Mouse (Mus musculus) kidney, adult 11 months (tissue): ENCODE data around the gene Actl10.

Experiments
- DNase-seq: peaks from one replicate; pipeline ENCODE4 v3.0.0; 2022

The Actl10 gene

DNA sequence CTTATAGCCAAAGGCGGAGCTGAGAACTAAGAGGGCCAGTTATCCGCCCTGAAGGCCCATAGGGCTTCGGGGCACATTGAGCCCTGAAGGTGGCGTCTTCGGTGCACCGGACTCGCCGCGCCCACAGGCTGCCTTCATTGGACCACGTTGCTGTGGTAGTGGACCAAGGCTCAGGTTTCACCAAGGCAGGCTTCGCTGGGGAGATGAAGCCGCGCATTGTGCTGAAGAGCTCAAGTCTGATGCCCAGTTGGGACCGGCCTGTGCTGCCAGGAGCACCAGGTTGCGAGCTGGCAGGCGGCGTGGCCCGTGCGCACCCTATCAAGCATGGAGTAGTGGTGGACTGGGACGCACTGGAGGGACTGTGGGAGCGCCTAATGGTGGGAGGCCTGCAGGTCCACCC is 351 bp downstream of the Actl10 start:
- no peak for DNase-seq

DNA sequence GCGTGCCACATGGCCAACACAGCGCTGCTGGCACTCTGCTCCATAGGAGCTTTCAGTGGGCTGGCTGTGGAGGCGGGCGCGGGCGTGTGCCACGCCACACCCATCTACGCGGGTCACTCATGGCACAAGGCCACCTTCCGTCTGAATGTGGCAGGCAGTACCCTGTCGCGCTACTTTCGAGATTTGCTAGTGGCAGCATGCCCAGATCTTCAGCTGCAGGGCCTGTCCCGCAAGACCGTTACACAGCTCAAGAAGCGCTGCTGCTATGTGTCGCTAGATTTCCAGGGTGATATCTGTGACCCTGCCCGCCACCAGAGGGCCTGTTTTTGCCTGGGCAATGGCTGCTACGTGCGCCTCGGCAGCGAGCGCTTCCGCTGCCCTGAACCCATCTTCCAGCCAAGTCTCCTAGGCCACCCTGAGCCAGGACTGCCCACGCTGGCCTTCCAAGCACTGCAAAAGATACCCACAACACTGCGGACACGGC is 890 bp downstream of the Actl10 start:
- DNase-seq: peak; percentile 45

DNA sequence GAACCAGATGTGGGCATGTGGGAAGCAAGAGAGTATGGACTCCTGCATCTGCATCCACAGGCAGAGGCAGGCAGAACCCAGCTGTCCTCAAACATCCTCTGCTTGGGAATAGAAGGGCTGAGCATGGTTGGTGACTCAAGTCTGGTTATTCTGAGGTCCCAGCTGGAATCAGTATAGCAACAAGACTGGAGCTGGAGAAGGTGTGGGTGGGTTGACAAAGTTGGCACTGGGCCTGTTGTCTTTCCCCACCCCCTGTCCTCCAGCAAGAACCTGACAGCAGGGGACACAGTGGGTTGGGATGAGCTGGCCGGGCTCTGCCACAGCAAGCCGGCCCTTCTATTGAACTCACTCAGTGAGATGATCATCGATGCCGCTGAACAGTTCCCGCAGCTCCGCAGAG is 3.7 kb downstream of the Actl10 start:
- no peak for DNase-seq

DNA sequence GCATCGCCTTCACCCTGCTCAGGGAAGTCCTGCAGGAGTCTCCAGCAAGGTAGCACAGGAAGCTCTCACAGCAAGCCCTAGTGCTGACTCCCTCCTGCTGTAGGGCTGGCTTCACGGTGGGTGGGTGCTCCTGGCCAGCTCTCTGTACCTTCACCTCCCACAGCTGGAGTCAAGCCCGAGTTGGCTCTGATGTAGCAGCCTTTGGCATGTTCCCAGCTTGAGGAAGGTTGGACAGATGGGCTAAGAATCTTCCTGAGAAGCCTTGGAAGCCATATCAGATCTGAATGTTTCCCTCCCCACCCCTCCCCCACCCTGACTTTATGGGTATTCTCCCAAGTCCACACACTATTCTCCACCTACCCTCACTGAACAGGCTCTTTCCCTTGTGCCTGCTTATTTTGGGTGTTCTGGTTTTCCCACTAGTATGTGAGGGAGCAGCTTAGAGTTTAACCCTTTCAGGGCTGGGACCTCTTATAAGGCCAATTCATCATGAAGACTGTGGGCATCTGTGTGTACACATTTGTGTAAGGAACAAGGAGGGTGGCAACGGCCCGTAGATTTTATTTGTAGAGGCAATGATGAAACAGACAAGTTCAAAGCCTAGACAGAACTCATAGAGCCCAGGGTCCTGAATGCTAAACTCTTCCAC is 5.7 kb downstream of the Actl10 start:
- DNase-seq: no peak

- no peak for DNase-seq
Measured at GRCm38 (mm10) chr2:154558264-154559039, 6.9 kb downstream of the Actl10 start, which contains the start of gene Necab3. Gene Necab3 (minus strand): TSS chr2:154558890.

DNA sequence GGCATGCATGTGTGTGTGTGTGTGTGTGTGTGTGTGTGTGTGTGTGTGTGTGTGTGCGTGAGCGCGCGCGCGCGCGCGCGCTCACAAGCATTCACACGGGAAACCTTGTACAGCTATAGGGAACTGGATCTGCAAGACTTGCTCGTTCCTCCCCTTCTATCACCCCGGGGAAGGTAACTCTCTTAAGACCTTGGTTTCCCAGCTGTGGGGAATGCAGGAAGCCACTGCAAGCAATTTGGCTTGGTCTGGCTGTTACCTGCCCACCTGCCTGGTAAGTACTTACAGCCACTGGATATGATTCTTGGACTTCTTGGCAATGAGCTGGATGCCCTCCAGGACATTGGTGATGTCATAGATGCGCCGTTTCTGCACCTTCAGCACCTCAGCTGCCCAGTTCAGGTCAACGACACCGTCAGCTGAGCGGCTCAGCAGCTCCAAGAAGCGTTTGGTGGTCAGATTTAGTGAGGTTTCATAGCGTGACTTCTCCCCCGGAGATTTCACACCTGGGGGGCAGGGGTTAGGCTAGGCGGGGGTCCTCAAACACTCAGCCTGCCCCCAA is 12.1 kb downstream of the Actl10 start:
- peak; percentile 80 for DNase-seq

- DNase-seq: no peak
Measured at GRCm38 (mm10) chr2:154565562-154565961, 14.0 kb downstream of the Actl10 start.

DNA sequence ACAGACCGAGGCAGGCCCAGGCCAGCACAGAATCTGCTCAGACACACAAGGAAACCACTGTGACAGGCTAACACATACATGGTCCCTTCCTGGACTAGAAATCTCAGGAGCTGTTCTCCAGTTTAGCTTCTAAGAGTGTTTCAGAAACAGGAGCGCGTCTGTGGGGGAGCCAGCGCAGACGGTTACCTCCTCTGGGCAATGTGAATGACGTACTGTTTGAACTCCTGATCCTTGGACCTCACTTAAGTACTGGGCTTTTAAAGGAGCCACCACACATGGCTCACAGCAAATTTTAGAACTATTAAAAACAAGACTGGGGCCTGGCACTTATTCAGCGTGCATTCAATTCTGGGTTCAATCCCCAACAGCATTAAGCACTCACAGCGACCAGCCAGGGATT is 15.1 kb downstream of the Actl10 start:
- peak; percentile 46 for DNase-seq

- DNase-seq: no peak
Measured at GRCm38 (mm10) chr2:154567766-154568165, 16.2 kb downstream of the Actl10 start.

- no peak for DNase-seq
Measured at GRCm38 (mm10) chr2:154568329-154569070, 16.9 kb downstream of the Actl10 start.

DNA sequence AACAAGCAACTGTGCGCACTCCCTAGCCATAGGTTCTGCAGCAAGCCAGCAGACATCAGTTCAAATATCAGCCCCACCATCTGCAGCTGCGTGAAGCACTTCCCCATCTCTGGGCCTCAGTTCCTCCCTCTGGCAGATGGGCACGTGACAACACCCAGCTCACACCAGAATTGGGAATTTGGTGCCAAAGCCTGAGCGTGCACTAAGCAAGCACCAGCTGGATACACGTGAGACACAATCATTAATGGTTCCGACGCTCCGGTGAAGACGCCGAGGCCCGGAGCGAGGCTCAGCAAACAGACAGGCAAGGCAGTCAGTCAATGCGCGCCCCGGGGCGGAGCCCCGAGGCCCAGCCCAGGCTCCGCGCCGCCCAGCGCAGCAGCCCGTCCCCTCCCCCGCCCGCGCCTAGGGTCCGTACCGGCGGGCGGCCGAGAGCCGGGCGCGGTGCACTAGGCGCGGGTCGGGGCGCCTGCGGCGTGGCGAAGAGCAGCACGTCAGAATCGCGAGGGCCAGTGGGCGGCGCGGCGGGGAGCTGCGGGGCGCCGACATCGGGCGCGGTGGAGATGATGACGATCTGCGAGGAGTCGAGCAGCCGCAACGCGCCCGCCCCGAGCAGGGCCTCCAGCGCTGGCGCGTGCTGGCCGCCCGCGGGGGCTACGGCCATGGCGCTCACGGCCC is 17.6 kb downstream of the Actl10 start:
- no peak for DNase-seq

GRCm38 (mm10) chr2:154569836-154570286 is 18.3 kb downstream of the Actl10 start, which contains the start of gene E2f1:
Gene E2f1 (minus strand): TSS chr2:154569892.
- peak; percentile 90 for DNase-seq

GRCm38 (mm10) chr2:154570666-154571065 is 19.1 kb downstream of the Actl10 start:
- no peak for DNase-seq

- no peak for DNase-seq
Measured at GRCm38 (mm10) chr2:154571266-154571665, 19.7 kb downstream of the Actl10 start.

DNA sequence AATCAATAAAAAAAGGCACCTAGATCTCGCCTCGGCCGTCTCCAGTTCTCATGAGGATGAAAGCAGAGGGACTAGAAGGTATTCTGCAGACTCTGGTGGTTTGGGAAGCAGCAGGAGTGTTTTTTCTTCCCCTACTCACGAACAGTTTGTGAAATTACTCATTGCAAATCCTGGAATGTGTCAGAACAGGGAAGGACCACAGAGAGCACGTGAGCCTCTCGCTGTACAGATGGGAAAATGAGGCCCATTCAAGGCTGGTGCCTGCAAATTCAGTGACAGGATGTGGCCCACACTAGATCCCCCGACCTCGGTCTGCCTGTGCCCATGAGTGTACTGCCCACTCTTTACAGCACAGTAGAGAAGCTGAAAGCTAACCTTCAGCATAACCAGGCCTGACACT is 20.4 kb downstream of the Actl10 start:
- no peak for DNase-seq

DNA sequence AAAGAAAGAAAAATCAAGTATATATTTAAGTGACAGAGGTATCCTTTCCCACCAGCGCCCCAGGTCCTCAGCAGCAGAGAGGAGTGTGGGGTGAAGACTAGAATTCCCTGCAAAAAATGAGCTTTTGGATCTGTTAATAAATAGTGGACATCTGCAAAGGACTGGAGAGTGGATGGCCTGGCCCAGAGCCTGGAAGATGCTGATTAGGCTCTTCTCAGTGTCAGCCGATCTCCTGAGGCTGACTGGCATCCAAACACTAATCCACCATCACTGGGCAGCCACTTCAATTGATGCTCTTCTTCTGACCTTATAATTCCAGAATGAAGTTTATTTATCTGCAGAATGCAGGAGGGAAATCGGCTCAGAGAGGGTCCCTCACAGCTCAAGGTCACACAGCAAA is 21.4 kb downstream of the Actl10 start:
- DNase-seq: no peak

- no peak for DNase-seq
Measured at GRCm38 (mm10) chr2:154574271-154574670, 22.7 kb downstream of the Actl10 start.

DNA sequence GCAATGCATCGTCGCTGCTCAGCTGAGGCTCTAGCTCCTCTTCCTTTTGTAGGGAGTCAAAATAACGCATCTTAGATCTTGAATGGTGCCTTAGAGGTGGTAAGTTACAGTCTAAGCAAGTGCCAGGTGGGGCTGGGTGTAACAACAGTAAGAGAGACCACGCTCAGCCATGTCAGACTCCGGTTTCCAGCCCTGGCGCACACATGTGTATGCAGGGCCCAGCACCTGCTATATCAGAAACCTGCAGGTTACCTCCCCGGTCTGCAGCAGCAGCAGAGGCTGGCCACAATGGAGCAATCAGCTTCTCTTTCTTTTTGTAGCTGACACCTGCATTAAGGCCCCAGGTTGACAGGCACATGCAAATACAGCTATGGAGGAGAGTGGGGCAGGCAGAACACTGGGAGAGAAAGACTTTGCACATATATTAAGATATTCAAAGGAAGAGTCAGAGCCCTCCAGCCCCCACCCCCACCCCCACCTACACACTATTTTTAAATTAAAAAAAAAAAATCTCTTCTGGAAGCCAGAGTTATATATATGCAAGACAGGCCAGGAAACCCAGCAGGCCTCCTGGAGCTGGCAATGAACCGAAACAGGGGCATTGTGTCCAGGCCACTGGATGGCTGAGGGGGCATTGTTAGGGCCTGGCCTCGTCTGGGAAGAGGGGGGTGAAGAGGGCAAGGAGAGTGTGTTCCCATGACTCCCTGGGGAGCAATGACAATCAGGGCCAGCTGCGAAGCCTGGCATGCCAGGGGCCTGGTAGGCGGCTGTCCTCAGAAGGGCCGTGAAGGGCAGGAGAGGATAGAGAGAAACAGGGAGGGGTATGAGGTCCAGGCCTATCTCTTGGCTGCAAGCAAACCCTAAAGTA is 25.5 kb downstream of the Actl10 start:
- DNase-seq: no peak

DNA sequence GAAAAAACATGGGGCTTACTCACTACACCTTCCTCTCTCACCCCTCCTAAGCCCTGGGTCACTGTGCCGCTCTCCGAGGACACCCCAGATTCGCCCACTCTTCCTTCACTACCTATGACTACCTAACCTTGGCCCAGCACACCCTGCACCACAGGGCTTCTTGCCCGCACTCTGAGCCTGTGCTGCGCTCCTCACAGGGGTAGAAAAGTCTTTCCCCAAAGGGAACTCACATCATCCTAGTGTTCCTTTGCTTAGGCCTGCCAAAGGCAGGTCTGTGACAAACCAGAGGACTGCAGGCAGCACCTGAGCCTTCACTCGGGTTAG is 26.1 kb downstream of the Actl10 start:
- DNase-seq: no peak

DNA sequence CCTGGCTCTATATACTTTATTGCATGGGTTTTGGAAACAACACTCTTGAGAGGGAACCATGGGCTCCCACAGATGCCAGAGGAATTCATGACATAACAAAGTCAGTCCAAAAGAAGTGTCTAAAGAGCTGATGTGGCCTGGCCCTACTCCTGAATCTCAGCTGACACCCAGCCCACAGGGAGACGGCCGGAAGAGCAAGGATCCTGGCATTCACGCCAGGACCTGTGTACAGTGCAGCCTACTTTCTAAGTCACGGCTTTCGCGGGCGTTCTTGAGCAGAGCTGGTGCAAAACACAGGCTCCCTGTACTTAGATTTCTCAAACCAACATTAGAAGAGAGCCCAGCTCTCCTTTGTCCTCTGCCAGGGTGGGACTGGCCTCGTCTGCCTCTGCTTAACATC is 29.0 kb downstream of the Actl10 start:
- DNase-seq: no peak

DNA sequence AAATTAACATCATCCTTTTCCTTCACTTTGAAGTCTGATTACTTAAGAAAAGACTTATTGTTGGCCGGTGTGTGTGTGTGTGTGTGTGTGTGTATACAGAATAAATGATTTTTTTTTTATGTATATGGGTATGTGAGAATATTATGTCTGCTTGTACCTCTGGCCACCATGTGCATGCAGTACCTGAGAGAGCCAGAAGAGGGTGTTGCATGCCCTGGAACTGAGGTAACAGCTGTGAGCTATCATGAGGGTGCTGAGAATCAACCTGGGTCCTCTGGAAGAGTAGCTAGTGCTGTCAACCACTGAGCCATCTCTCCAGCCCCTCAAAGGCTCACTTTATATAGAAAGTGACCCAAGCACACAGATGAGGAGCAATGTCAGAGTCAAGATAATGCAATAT is 29.8 kb downstream of the Actl10 start:
- no peak for DNase-seq
